Comparison of ENCODE assay signal across 17 mouse cellular contexts in genomic region chr4:47725005-47725340, GRCm38 (mm10).
DNase-seq lines count a peak whose midpoint lies in the region; ATAC-seq and TF ChIP-seq lines count a peak whose summit lies in the region.
"Had no signal": no experiment of that assay in that cellular context is flagged by ENCODE, and none has a peak within 500 bp of the region (broad histone marks: within the 10 kb centered on the region; RNA-seq: fewer than 3 reads in every experiment).

No protein-coding gene starts in this region.

- H3K36me3 ChIP-seq in heart, embryonic 15.5 days = no peaks in the 10 kb centered on the region
- H3K36me3 ChIP-seq in heart, adult 2 months (ENCODE audit: control insufficient read depth, insufficient read depth, low read length) = no peaks in the 10 kb centered on the region
- H3K36me3 ChIP-seq in lung, embryonic 14.5 days (ENCODE audit: insufficient read depth) = no peaks in the 10 kb centered on the region
- no peaks in the 10 kb centered on the region for H3K36me3 ChIP-seq in embryonic facial prominence, embryonic 13.5 days
- no peaks in the 10 kb centered on the region for H3K36me3 ChIP-seq in forebrain, embryonic 15.5 days

- peak overlapping the region; percentile 32; the same call in 1 of the 2 replicates for H3K4me2 ChIP-seq in heart, embryonic 15.5 days
- H3K4me2 ChIP-seq in lung, embryonic 14.5 days = peak overlapping the region; percentile 11; the same call in 1 of the 2 replicates
- peak overlapping the region; percentile 16 for H3K4me2 ChIP-seq in embryonic facial prominence, embryonic 13.5 days
- H3K4me2 ChIP-seq in forebrain, embryonic 15.5 days (replicated peaks) = peak overlapping the region; percentile 10; the same call in 1 of the 2 replicates

- TF ChIP-seq EP300 in heart, adult 2 months (IDR thresholded peaks at IDR 0.05; ENCODE audit: insufficient read depth, low read depth, low read length) = no peak

- peaks cover 13% of the 10 kb centered on the region for H3K4me1 ChIP-seq in heart, embryonic 15.5 days (replicated peaks)
- no peaks in the 10 kb centered on the region for H3K4me1 ChIP-seq in heart, adult 2 months (ENCODE audit: control insufficient read depth, insufficient read depth, low read length)
- H3K4me1 ChIP-seq in lung, embryonic 14.5 days (ENCODE audit: insufficient read depth) = no peaks in the 10 kb centered on the region
- peaks cover 8% of the 10 kb centered on the region; the same call in 1 of the 2 replicates for H3K4me1 ChIP-seq in embryonic facial prominence, embryonic 13.5 days
- peaks cover 9% of the 10 kb centered on the region for H3K4me1 ChIP-seq in forebrain, embryonic 15.5 days
- H3K4me1 ChIP-seq: megakaryocyte, embryonic 14.5 days had no signal

- TF ChIP-seq POLR2A in heart, adult 2 months (IDR thresholded peaks at IDR 0.05; ENCODE audit: insufficient read depth, low read depth, low read length) = no peak

- no peak for TF ChIP-seq CTCF in heart, adult 2 months (IDR thresholded peaks at IDR 0.05)
- TF ChIP-seq CTCF in lung, embryonic 14.5 days (IDR thresholded peaks at IDR 0.05; ENCODE audit: low read depth) = no peak

- H3K4me3 ChIP-seq in heart, embryonic 15.5 days = 0 out of 2 replicates have a peak overlapping the region, but pooled peaks have one; percentile 4
- H3K4me3 ChIP-seq in heart, adult 2 months = no peak overlapping the region
- no peak overlapping the region for H3K4me3 ChIP-seq in lung, embryonic 14.5 days (ENCODE audit: low read depth, low read length)
- H3K4me3 ChIP-seq in embryonic facial prominence, embryonic 13.5 days = no peak overlapping the region
- no peak overlapping the region for H3K4me3 ChIP-seq in forebrain, embryonic 15.5 days
- H3K4me3 ChIP-seq: megakaryocyte, embryonic 14.5 days; myocyte had no signal

- ATAC-seq in heart, embryonic 15.5 days (replicated peaks; ENCODE audit: insufficient number of reproducible peaks, insufficient read depth, low FRiP score, low read depth) = no peak
- no peak for ATAC-seq in lung, embryonic 14.5 days (ENCODE audit: insufficient read depth)
- no peak for ATAC-seq in embryonic facial prominence, embryonic 13.5 days (ENCODE audit: insufficient number of reproducible peaks, insufficient read depth, low FRiP score, low TSS enrichment, low read depth)
- 0 out of 2 replicates have a peak, but pooled peaks have one; percentile 26 for ATAC-seq in forebrain, embryonic 15.5 days (replicated peaks)
- ATAC-seq: CD4-positive, CD25-positive, alpha-beta regulatory T cell, adult 4 months had no signal

- H3K9me3 ChIP-seq in heart, embryonic 15.5 days (replicated peaks) = no peaks in the 10 kb centered on the region
- H3K9me3 ChIP-seq in lung, embryonic 14.5 days (ENCODE audit: low read depth, low read length) = peaks cover 6% of the 10 kb centered on the region; the same call in 1 of the 2 replicates
- H3K9me3 ChIP-seq in embryonic facial prominence, embryonic 13.5 days = no peaks in the 10 kb centered on the region; the same call in 1 of the 2 replicates
- no peaks in the 10 kb centered on the region for H3K9me3 ChIP-seq in forebrain, embryonic 15.5 days
- H3K9me3 ChIP-seq: megakaryocyte, embryonic 14.5 days had no signal

- no peak for DNase-seq in heart, adult 2 months
- DNase-seq in lung, embryonic 14.5 days = no peak
- no peak for DNase-seq in lung, postnatal 14 days
- DNase-seq in layer of hippocampus, postnatal 25 days (ENCODE audit: extremely low spot score in 1 of 2, low spot score in 1 of 2) = no peak
- no peak for DNase-seq in B cell, adult 2 months
- DNase-seq: adrenal gland, postnatal 14 days; gastrocnemius, postnatal 36 days; lung, adult 2 months; right cerebral cortex, adult 18-20 months; spleen, adult 18-20 months; thymus, postnatal 14 days had no signal

- WGBS in heart, embryonic 15.5 days = 47% methylated on average over 3 of the region's 3 CpGs
- WGBS in heart, adult 2 months = 49% methylated on average over 3 of the region's 3 CpGs
- 26% methylated on average over 3 of the region's 3 CpGs for WGBS in lung, embryonic 14.5 days
- WGBS in embryonic facial prominence, embryonic 13.5 days = 13% methylated on average over 3 of the region's 3 CpGs
- WGBS in forebrain, embryonic 15.5 days = 12% methylated on average over 3 of the region's 3 CpGs

- H3K27ac ChIP-seq in heart, embryonic 15.5 days = no peak overlapping the region
- H3K27ac ChIP-seq in heart, adult 2 months = no peak overlapping the region
- H3K27ac ChIP-seq in lung, embryonic 14.5 days (ENCODE audit: low read depth) = no peak overlapping the region
- no peak overlapping the region for H3K27ac ChIP-seq in embryonic facial prominence, embryonic 13.5 days
- no peak overlapping the region for H3K27ac ChIP-seq in forebrain, embryonic 15.5 days (replicated peaks)

- no peaks in the 10 kb centered on the region for H3K79me2 ChIP-seq in heart, adult 2 months (replicated peaks; ENCODE audit: control insufficient read depth, insufficient read depth, low read length)

- no peak overlapping the region for H3K9ac ChIP-seq in heart, embryonic 15.5 days
- H3K9ac ChIP-seq in heart, adult 2 months (ENCODE audit: low read depth, low read length) = no peak overlapping the region
- no peak overlapping the region for H3K9ac ChIP-seq in lung, embryonic 14.5 days
- H3K9ac ChIP-seq in embryonic facial prominence, embryonic 13.5 days = no peak overlapping the region
- no peak overlapping the region for H3K9ac ChIP-seq in forebrain, embryonic 15.5 days (replicated peaks)

- intact Hi-C loops in heart, adult 2 months (cut with DNase I) = no loop called here

- H3K27me3 ChIP-seq in heart, embryonic 15.5 days = peaks cover 4% of the 10 kb centered on the region; the same call in 1 of the 2 replicates
- no peaks in the 10 kb centered on the region for H3K27me3 ChIP-seq in heart, adult 2 months (ENCODE audit: control insufficient read depth, insufficient read depth, low read length)
- H3K27me3 ChIP-seq in lung, embryonic 14.5 days (ENCODE audit: insufficient read depth, low read length) = no peaks in the 10 kb centered on the region
- 0 out of 2 replicates have a peak, but pooled peaks cover 11% of the 10 kb centered on the region for H3K27me3 ChIP-seq in embryonic facial prominence, embryonic 13.5 days
- no peaks in the 10 kb centered on the region for H3K27me3 ChIP-seq in forebrain, embryonic 15.5 days
